Mouse (Mus musculus) left cerebral cortex, adult 9 months (tissue): Measurements from ENCODE around the gene Col24a1.
"Not testable (repeated sequence)": the region's sequence is repeated elsewhere in the genome, so short reads cannot be mapped to it uniquely, and the experiment has no call there.

ENCODE experiments used
- DNase-seq, 2 experiments: peaks; one replicate each; pipeline ENCODE4 v3.0.0; 2022; ENCODE audit warnings: low spot score in 2 of 2

The Col24a1 gene

GRCm38 (mm10) chr3:145356865-145357487, 64.7 kb downstream of the Col24a1 start:
- DNase-seq: no peak

- DNase-seq: peak in 1 of 2 experiments; percentile 3
Measured at GRCm38 (mm10) chr3:145365227-145365626, 73.0 kb downstream of the Col24a1 start.

- no peak for DNase-seq
Measured at GRCm38 (mm10) chr3:145367176-145367717, 75.0 kb downstream of the Col24a1 start.

- DNase-seq: no peak
Measured at GRCm38 (mm10) chr3:145376298-145376697, 84.0 kb downstream of the Col24a1 start.

GRCm38 (mm10) chr3:145383095-145383494, 90.8 kb downstream of the Col24a1 start:
- DNase-seq: no peak

GRCm38 (mm10) chr3:145386434-145386833, 94.2 kb downstream of the Col24a1 start:
- DNase-seq: peak in 1 of 2 experiments; percentile 7

GRCm38 (mm10) chr3:145390681-145391080, 98.4 kb downstream of the Col24a1 start:
- no peak for DNase-seq

- no peak for DNase-seq
Measured at GRCm38 (mm10) chr3:145391986-145392659, 99.9 kb downstream of the Col24a1 start.

- no peak for DNase-seq
Measured at GRCm38 (mm10) chr3:145399173-145399572, 106.9 kb downstream of the Col24a1 start.

GRCm38 (mm10) chr3:145402257-145402656, 110.0 kb downstream of the Col24a1 start:
- no peak for DNase-seq

- DNase-seq: no peak
Measured at GRCm38 (mm10) chr3:145402994-145403393, 110.7 kb downstream of the Col24a1 start.

GRCm38 (mm10) chr3:145408045-145408444, 115.8 kb downstream of the Col24a1 start:
- DNase-seq: no peak

GRCm38 (mm10) chr3:145412137-145412536, 119.9 kb downstream of the Col24a1 start:
- no peak for DNase-seq

GRCm38 (mm10) chr3:145414362-145414761, 122.1 kb downstream of the Col24a1 start:
- DNase-seq: no peak

- DNase-seq: no peak
Measured at GRCm38 (mm10) chr3:145417809-145418208, 125.5 kb downstream of the Col24a1 start.

- DNase-seq: no peak
Measured at GRCm38 (mm10) chr3:145420421-145420820, 128.1 kb downstream of the Col24a1 start.

GRCm38 (mm10) chr3:145422044-145422443, 129.8 kb downstream of the Col24a1 start:
- DNase-seq: no peak

- DNase-seq: no peak
Measured at GRCm38 (mm10) chr3:145438352-145438751, 146.1 kb downstream of the Col24a1 start.

- no peak for DNase-seq
Measured at GRCm38 (mm10) chr3:145439086-145439485, 146.8 kb downstream of the Col24a1 start.

- DNase-seq: no peak
Measured at GRCm38 (mm10) chr3:145440993-145441392, 148.7 kb downstream of the Col24a1 start.

GRCm38 (mm10) chr3:145442268-145442667, 150.0 kb downstream of the Col24a1 start:
- peak in 1 of 2 experiments; percentile 28 for DNase-seq

GRCm38 (mm10) chr3:145443167-145443566, 150.9 kb downstream of the Col24a1 start:
- not testable (repeated sequence) for DNase-seq

- no peak for DNase-seq
Measured at GRCm38 (mm10) chr3:145457039-145457438, 164.8 kb downstream of the Col24a1 start.
